Mouse (Mus musculus): ENCODE measurements around the gene Zfp507. TPM values are rescaled to one million over a fixed set of nuclear protein-coding genes. Genes with fewer than 3 reads are reported as not detected.

Gene Zfp507
- polyA plus RNA-seq, 1 experiment from 2014 or later = 12.0 TPM

DNA sequence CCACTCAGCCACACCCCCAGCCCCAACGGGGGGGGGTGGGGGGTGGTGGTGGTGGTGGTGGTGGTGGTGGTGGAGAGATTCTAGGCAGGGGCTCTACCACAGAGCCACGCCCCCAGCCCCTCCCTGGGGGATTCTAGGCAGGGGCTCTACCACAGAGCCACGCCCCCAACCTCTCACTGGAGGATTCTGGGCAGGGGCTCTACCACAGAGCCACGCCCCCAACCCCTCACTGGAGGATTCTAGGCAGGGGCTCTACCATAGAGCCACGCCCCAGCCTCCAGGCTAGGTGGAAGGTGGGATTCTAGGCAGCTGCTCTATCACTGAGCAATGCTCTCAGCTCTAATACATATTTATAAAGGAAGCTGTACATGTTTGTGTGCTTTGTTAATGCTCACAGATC, 41.0 kb downstream of the Zfp507 start:
- 70% methylated on average over 5 of the region's 5 CpGs for WGBS
- Histone ChIP-seq H3K4me1 (ENCODE audit: control insufficient read depth, insufficient read depth, low read depth, low read length) (no peaks in the 10 kb centered on the region), H3K9ac (ENCODE audit: low read depth, low read length) (no peak overlapping the region), H3K9me3 (ENCODE audit: control insufficient read depth, low read length) (no peaks in the 10 kb centered on the region), H3K27ac (ENCODE audit: low read depth, low read length) (no peak overlapping the region), H3K4me3 (ENCODE audit: low read length) (no peak overlapping the region), H3K27me3 (replicated peaks; ENCODE audit: control insufficient read depth, insufficient read depth, low read length) (no peaks in the 10 kb centered on the region), H3K4me2 (ENCODE audit: low read length) (no peak overlapping the region), H3K36me3 (ENCODE audit: control insufficient read depth, insufficient read depth, low read length) (no peaks in the 10 kb centered on the region)
- no peak for ATAC-seq

DNA sequence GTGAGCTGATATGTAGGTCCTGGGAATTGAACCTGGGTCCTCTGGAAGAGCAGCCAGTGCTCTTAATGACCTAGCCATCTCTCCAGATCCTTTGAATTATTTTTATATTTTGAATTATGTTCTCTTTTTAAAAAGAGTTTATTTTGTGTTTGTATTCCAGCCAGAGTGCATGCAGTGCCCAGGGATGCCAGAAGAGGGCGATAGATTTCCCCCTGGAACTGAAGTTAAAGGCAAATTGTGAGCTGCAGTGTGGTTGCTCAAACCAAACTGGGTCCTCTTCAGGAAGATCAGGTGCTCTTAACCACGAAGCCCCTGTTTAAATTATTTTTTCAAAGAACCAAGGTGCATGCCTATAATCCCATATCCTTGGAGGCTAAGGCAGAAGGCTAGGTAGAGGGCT, 43.2 kb downstream of the Zfp507 start:
- Histone ChIP-seq H3K9ac (ENCODE audit: low read depth, low read length) (no peak overlapping the region), H3K27ac (ENCODE audit: low read depth, low read length) (no peak overlapping the region), H3K36me3 (ENCODE audit: control insufficient read depth, insufficient read depth, low read length) (no peaks in the 10 kb centered on the region), H3K4me3 (ENCODE audit: low read length) (no peak overlapping the region), H3K9me3 (ENCODE audit: control insufficient read depth, low read length) (0 out of 2 replicates have a peak, but pooled peaks cover 2% of the 10 kb centered on the region), H3K4me2 (ENCODE audit: low read length) (no peak overlapping the region), H3K4me1 (ENCODE audit: control insufficient read depth, insufficient read depth, low read depth, low read length) (no peaks in the 10 kb centered on the region), H3K27me3 (replicated peaks; ENCODE audit: control insufficient read depth, insufficient read depth, low read length) (no peaks in the 10 kb centered on the region; the same call in 1 of the 2 replicates)
- 22% methylated on average over 2 of the region's 2 CpGs for WGBS
- no peak for ATAC-seq

DNA sequence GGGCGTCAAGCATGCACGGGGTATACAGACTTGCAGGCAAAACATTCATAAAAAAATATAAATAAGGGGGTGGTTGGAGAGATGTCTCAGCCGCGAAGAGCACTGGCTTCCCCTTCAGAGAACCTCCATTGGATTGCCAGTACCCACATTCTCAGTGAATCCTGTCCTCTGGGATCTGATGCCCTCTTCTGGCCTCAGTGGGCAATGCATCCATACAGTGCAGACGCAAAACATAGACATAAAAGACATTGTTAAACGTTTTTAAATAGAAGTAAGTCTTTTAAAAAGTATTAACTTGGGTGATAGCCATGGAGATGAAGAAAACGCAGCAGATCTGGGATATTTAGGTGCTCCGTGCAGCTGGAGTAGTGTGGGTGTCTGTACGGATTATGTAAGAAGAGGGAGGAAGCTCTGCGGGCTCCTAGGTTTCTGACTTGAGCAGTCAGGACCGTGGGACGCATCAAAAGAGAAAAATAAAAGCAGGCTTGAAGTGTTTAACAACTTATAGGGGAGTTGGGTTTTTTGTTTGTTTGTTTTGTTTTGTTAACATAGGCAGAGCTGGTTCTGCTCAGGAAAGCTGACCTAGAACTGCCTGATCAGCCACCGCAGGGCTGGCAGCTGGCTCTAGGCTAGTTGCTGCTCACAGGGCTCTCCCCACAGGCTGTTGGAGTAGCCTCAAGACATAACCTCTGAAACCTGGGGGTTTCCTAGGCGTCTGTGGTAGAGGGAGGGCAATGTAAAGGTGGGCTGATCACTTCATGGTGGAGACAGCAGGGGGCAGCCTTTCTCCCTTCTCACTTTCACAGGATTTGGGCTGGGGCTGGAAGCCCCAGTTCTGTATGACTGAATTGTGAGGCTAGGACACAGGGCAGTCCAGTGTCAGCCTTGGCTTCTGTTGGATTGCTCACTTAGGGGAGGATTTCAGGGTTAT, 46.0 kb downstream of the Zfp507 start:
- H3K27me3 ChIP-seq (replicated peaks; ENCODE audit: control insufficient read depth, insufficient read depth, low read length) = no peaks in the 10 kb centered on the region; the same call in 1 of the 2 replicates
- 0 out of 2 replicates have a peak, but pooled peaks cover 2% of the 10 kb centered on the region for H3K9me3 ChIP-seq (ENCODE audit: control insufficient read depth, low read length)
- no peak overlapping the region for H3K4me3 ChIP-seq (ENCODE audit: low read length)
- no peaks in the 10 kb centered on the region for H3K36me3 ChIP-seq (ENCODE audit: control insufficient read depth, insufficient read depth, low read length)
- H3K9ac ChIP-seq (ENCODE audit: low read depth, low read length) = no peak overlapping the region
- WGBS = 42% methylated on average over 14 of the region's 14 CpGs
- H3K4me2 ChIP-seq (ENCODE audit: low read length) = no peak overlapping the region
- peaks cover 7% of the 10 kb centered on the region for H3K4me1 ChIP-seq (ENCODE audit: control insufficient read depth, insufficient read depth, low read depth, low read length)
- ATAC-seq = no peak
- H3K27ac ChIP-seq (ENCODE audit: low read depth, low read length) = no peak overlapping the region

DNA sequence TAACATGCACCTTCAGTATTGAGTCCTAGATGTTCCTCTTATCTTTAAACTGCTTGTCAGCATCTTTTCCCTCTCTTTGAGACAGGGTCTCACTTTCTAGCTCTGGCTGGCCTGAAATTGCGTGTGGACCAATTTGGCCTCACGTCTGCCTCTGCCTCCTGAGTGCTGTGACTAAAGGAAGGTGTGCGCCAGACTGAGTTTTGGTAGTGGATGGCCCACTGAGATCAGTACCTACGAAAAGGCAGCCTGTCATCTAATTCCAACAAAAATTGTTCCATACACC, 48.0 kb downstream of the Zfp507 start:
- Histone ChIP-seq H3K4me1 (ENCODE audit: control insufficient read depth, insufficient read depth, low read depth, low read length) (peaks cover 7% of the 10 kb centered on the region), H3K27ac (ENCODE audit: low read depth, low read length) (peak overlapping the region; percentile 48; the same call in 1 of the 2 replicates), H3K27me3 (replicated peaks; ENCODE audit: control insufficient read depth, insufficient read depth, low read length) (no peaks in the 10 kb centered on the region; the same call in 1 of the 2 replicates), H3K4me3 (ENCODE audit: low read length) (peak overlapping the region; percentile 98), H3K4me2 (ENCODE audit: low read length) (peak overlapping the region; percentile 93), H3K9me3 (ENCODE audit: control insufficient read depth, low read length) (0 out of 2 replicates have a peak, but pooled peaks cover 2% of the 10 kb centered on the region), H3K9ac (ENCODE audit: low read depth, low read length) (peak overlapping the region; percentile 89), H3K36me3 (ENCODE audit: control insufficient read depth, insufficient read depth, low read length) (peaks cover 2% of the 10 kb centered on the region; the same call in 1 of the 2 replicates)
- ATAC-seq = no peak
- 63% methylated on average over 4 of the region's 4 CpGs for WGBS

DNA sequence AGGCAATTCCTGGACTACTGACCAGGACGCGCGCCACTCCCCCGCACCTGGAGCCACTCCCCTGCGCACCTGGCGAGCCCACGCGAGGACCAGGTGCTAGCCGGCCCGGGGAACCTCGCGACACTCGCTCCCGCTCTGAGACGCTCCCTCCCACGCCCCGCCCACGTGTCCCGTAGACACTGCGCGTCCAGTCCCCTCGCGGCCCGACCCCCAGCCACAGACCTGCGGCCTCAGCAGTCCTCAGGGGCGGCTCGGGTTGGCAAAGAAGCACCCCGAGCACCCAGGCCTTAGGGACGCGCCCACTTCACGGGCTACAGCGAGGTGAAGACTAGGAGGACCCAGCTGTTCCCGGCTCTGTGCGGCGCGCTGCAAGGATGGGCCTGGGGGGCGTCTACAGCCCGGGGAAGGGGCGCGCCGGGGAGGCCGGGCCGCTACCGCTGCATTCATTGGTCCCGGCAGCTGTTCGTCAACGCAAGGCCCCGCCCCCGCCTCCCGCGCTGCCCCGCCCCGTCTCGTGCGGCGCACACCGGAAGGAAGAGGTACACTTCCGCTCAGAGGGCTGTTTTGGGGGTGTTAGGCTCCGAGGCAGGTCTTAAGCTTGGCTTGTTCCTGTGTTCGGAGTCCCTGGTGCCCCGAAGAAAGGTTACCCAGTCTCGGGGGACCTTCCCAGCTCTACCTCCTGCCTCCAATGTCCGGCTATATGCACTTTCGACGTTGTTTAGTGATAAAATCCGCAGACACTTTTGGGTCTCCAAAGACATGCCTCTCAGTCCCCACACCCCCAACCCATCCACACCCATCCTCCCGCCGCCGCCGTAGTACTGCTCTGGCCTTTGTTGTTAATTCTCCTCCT, 48.5 kb downstream of the Zfp507 start, which contains the start of gene Dpy19l3:
Gene Dpy19l3, minus strand, starts transcription at position 422 of the 853 bp plus-strand sequence.
- WGBS = under 1% methylated on average over 57 of the region's 70 CpGs
- H3K27me3 ChIP-seq (replicated peaks; ENCODE audit: control insufficient read depth, insufficient read depth, low read length) = no peaks in the 10 kb centered on the region; the same call in 1 of the 2 replicates
- peak within 1 kb of the TSS; percentile 64; the same call in 1 of the 2 replicates for H3K27ac ChIP-seq (ENCODE audit: low read depth, low read length)
- H3K4me1 ChIP-seq (ENCODE audit: control insufficient read depth, insufficient read depth, low read depth, low read length) = peaks cover 7% of the 10 kb centered on the region
- H3K9ac ChIP-seq (ENCODE audit: low read depth, low read length) = peak within 1 kb of the TSS; percentile 89
- peak within 1 kb of the TSS; percentile 93 for H3K4me2 ChIP-seq (ENCODE audit: low read length)
- H3K36me3 ChIP-seq (ENCODE audit: control insufficient read depth, insufficient read depth, low read length) = peaks cover 7% of the 10 kb centered on the region; the same call in 1 of the 2 replicates
- peak; percentile 99 for ATAC-seq
- H3K4me3 ChIP-seq (ENCODE audit: low read length) = peak within 1 kb of the TSS; percentile 98
- H3K9me3 ChIP-seq (ENCODE audit: control insufficient read depth, low read length) = 0 out of 2 replicates have a peak, but pooled peaks cover 2% of the 10 kb centered on the region

DNA sequence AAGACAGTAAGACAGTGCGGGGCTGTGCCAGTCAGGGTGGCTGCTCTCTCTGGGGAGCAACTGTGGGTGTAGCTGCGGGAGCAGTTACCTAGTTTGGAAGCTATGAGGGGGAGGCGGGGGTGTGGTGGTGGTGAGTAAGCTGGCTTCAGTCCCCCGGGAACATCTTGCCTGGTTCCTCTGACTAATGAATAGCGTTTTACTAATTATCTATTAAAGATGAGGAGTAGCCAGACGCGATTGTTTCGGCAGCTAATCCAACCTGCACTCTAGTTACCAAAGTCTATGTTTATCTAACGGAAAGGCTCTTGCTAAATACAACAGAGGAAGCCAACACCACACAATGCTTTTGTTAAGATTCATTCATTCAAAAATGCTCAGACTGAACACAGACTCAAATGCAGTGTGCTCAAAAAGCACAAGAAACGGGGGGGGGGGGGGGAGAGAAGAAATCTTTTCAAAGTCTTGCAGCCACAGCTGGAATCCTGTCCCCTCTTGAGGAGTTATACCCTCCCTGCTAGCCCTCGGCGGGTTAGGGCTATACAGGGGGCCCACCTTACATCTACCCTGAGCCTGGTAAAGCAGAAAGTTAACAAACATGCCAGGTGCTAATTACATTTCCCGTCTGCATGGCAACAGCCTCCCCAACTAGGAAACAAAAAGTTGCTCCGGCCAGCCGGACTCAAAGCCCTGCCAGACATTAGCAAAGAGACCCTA, 49.3 kb downstream of the Zfp507 start:
- H3K4me2 ChIP-seq (ENCODE audit: low read length) = peak overlapping the region; percentile 93
- no peaks in the 10 kb centered on the region; the same call in 1 of the 2 replicates for H3K27me3 ChIP-seq (replicated peaks; ENCODE audit: control insufficient read depth, insufficient read depth, low read length)
- peak overlapping the region; percentile 89 for H3K9ac ChIP-seq (ENCODE audit: low read depth, low read length)
- H3K4me1 ChIP-seq (ENCODE audit: control insufficient read depth, insufficient read depth, low read depth, low read length) = peaks cover 7% of the 10 kb centered on the region
- H3K27ac ChIP-seq (ENCODE audit: low read depth, low read length) = no peak overlapping the region
- H3K36me3 ChIP-seq (ENCODE audit: control insufficient read depth, insufficient read depth, low read length) = peaks cover 10% of the 10 kb centered on the region
- peak overlapping the region; percentile 98 for H3K4me3 ChIP-seq (ENCODE audit: low read length)
- no peak for ATAC-seq
- under 1% methylated on average over 15 of the region's 15 CpGs for WGBS
- H3K9me3 ChIP-seq (ENCODE audit: control insufficient read depth, low read length) = 0 out of 2 replicates have a peak, but pooled peaks cover 2% of the 10 kb centered on the region

DNA sequence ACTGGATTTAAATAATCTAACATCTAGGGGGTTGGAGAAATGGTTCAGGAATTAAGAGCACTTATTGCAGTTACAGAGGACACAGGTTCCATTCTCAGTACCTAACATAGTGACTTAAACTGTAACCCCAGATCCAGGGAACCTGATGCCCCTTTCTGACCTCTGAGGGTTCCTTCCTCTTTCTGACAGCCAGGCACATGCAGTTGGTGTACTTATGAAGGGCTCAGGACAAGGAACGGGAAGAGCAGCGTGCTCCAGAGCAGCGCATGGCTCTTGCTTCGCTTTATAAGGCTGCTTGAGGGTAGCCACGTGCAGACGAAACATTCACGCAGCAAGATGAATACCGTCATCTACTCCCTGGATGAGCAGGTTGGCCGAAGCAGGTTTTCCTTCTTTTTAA, 51.9 kb downstream of the Zfp507 start:
- H3K36me3 ChIP-seq (ENCODE audit: control insufficient read depth, insufficient read depth, low read length) = peaks cover 13% of the 10 kb centered on the region

DNA sequence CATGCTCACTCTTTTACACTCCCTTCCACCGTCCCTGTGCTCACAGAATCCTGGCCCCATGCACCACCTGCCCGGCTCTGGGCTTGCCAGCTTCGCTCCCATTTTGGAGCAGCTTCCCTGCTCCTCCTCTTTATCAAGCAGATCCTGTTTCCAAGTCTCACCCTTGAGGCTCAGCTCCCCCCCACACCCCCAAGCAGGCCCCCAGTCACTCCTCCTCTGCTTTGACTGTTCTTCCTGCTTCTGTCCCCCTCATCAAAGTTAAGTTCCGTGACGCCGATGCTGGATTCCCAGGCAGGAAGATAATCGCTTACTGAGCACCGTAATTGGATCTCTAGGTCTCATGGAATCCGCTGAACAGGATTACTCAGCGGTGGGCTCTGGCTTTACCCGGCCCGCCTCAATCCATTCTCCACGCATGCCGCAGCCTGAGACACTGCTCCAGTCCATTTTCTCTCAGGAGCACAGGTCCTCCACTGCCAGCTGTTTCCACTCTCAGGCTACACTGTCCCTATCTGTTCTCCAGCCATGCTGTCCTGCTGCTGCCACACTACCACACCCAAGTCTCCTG, 55.3 kb downstream of the Zfp507 start:
- Histone ChIP-seq H3K9me3 (ENCODE audit: control insufficient read depth, low read length) (no peaks in the 10 kb centered on the region), H3K36me3 (ENCODE audit: control insufficient read depth, insufficient read depth, low read length) (peaks cover 13% of the 10 kb centered on the region), H3K27me3 (replicated peaks; ENCODE audit: control insufficient read depth, insufficient read depth, low read length) (no peaks in the 10 kb centered on the region), H3K4me1 (ENCODE audit: control insufficient read depth, insufficient read depth, low read depth, low read length) (no peaks in the 10 kb centered on the region), H3K4me3 (ENCODE audit: low read length) (no peak overlapping the region), H3K27ac (ENCODE audit: low read depth, low read length) (no peak overlapping the region), H3K4me2 (ENCODE audit: low read length) (no peak overlapping the region), H3K9ac (ENCODE audit: low read depth, low read length) (no peak overlapping the region)
- WGBS = 55% methylated on average over 14 of the region's 14 CpGs
- peak; percentile 17; the same call in 1 of the 2 replicates for ATAC-seq

More for the DNA sequence above, 51.9 kb downstream of the Zfp507 start:
- H3K4me3 ChIP-seq (ENCODE audit: low read length) = no peak overlapping the region
- no peaks in the 10 kb centered on the region for H3K27me3 ChIP-seq (replicated peaks; ENCODE audit: control insufficient read depth, insufficient read depth, low read length)
- H3K27ac ChIP-seq (ENCODE audit: low read depth, low read length) = no peak overlapping the region
- H3K4me1 ChIP-seq (ENCODE audit: control insufficient read depth, insufficient read depth, low read depth, low read length) = peaks cover 7% of the 10 kb centered on the region
- no peak overlapping the region for H3K4me2 ChIP-seq (ENCODE audit: low read length)
- no peak overlapping the region for H3K9ac ChIP-seq (ENCODE audit: low read depth, low read length)
- no peaks in the 10 kb centered on the region for H3K9me3 ChIP-seq (ENCODE audit: control insufficient read depth, low read length)
- ATAC-seq = no peak
- WGBS = 94% methylated on average over 9 of the region's 9 CpGs

All from hindbrain, embryonic 16.5 days (tissue).